Mouse (Mus musculus) heart, postnatal 14 days (tissue): ENCODE measurements at regions not wholly inside any gene's neighbourhood (a gene's known extent, or its start where the extent isn't known, plus 50 kb on each side); places are given as distances from the start of the nearest gene placed in this dataset.

Experiments
- DNase-seq, 2 experiments: peaks; one replicate each; pipeline ENCODE4 v3.0.0; 2021 to 2022
- intact Hi-C: fragments of 180-260 bp; cut with DNase I; formaldehyde crosslinking; loops from one replicate; pipeline ENCODE4 v1.15.1; 2025

DNA sequence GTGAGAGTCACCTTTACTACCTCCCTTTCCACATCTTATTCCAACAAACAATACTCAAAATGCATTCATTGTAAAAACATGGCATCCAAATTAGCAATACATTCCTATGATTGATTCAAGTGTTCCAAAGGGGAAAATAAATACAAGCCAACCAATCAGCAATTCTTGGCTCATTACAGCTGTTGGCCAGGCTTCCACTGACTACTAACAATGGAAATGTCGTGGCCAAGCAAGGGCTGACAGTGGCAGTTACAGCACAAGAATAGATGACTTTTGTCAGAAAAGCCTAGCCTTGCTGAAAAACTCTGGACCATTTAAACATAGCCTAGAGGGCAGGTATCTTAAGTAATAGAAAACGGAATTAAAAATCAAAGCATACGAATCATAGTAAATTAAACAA, 148.8 kb upstream of the Ift57 start:
- DNase-seq, result no peak
- intact Hi-C loops, result no loop called here

- no peak for DNase-seq
- intact Hi-C loops, result no loop called here
These were observed 129.0 kb upstream of the Ift57 start for GRCm38 (mm10) chr16:49570031-49570430.

DNA sequence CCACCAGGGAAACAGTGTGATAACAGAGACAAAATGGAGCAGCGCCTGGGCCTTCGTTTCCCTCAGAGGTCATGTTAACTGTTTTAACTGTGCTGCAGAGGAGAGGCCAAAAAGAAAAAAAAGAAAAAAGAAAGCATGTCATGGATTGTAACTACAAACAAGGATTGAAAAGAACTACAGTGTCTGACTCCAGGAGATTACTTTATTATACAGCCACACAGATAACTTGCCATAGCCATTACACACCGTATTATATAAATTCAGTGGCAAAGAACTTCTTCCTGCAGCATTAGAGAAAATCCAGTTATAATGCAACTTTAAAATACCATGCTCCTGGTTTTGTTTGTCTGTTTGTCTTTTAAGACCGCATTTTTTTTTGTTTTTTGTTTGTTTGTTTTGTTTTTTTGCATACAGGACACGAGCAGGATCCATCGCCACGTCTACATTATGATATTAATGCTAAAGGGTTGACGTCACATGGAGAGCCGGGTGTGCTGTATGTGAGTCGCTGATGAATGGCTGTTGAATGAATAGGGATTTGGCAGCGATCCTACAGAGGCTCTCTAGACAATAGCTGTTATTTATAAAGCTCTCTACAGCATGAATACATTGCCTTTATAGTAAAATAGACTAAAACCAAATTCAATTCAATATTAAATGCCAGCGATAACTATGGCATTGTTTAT, 126.4 kb upstream of the Ift57 start:
- DNase-seq, result no peak
- intact Hi-C loops, result no loop called here

- DNase-seq, result no peak
- intact Hi-C loops, result no loop called here
These were observed 125.9 kb upstream of the Ift57 start for GRCm38 (mm10) chr16:49573171-49573517.

- intact Hi-C loops, result no loop called here
- no peak for DNase-seq
These were observed 120.1 kb upstream of the Ift57 start for GRCm38 (mm10) chr16:49578976-49579375.

DNA sequence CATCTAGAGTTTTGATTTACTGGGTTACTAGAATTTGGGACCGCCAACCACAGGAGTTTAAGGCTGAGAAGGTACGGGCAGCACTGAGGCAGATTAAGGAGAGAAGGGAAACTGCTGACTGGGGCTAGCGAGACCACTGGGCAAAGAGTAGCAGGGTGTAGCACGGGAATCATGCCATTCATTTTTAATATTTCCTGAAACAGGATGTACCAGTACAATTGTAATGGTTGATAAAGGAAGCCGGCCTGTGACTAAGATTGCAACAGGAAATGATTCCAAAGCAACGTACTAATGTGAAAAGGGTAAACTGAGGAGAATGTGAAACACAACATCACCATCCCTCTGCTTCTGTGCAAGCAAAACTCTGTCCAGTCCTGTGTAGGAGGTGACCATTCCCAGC, 118.3 kb upstream of the Ift57 start:
- intact Hi-C loops, result no loop called here
- DNase-seq, result no peak

DNA sequence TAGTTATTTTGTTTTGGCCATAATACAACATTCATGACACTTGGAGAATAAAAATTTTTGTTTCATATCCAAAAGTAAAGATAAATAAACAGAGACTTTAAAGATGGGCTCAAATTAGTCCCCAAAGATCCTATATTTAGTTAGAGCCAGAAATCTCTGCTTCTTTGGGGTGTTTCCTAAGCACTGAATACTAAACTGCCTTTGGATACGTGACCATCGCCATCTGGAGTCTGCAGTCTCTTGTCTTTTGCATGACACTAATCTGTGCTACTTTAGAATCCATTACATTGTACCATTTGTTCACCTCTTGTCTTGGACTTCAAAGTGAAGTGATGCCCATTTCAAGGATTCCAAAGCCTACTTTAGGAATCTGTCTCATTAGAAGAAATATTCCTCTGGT, 92.5 kb upstream of the Ift57 start:
- intact Hi-C loops, result no loop called here
- no peak for DNase-seq

GRCm38 (mm10) chr16:49614801-49615200, 84.2 kb upstream of the Ift57 start:
- no peak for DNase-seq
- intact Hi-C loops, result no loop called here

GRCm38 (mm10) chr16:49615342-49616020, 83.6 kb upstream of the Ift57 start:
- intact Hi-C loops, result no loop called here
- DNase-seq, result peak in 1 of 2 experiments; percentile 4

DNA sequence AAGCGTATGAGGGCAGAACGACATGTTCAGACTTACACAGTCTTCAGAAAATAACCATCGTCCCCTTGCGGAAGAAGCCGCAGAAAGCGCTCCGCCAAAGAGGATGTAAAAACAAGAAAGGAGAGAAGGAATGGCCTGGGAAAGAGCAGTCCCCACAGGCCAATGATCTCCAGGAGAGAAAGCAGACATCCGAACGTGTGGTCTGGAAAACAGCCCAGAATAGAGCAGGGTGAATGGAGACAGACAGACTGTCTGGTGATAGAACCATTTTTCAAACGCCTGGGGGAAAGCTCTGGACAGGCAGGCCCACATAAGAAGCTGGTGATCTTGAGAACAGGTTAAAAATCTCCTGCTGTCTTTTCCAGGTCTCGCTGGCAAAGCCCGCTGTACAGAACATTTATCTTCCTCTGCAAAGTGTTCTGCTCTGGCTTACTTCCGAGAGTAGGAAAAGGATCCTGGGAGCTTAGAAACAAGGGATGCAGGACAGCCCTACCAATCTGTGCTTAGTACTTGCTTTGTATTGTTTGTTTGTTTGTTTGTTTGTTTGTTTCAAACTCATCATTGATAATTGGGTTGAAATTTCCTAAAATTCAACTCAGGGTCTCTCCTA, 82.7 kb upstream of the Ift57 start:
- intact Hi-C loops, result no loop called here
- peak; percentile 5 to 14 for DNase-seq

- intact Hi-C loops, result no loop called here
These were observed 65.5 kb upstream of the Ift57 start for GRCm38 (mm10) chr16:49633502-49633901.

DNA sequence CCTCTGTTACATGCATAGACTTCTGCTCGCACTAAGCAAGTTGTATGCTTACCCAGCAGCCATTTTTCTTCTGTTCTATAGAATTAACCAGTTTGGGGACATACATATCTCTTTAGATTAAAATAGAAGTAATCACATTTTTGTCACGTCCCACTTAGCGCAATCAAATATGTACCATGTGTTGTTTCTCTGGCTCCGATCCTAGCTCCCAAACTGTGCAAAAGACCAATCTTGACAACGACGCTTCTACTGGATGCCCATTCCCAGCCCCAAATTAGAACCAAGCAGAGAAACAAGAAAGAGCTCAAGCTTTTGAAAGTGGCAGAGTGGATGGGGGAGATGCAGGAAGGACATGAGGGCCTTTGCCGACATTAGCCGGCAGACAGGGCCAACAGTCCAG, 63.5 kb upstream of the Ift57 start:
- DNase-seq, result no peak
- intact Hi-C loops, result no loop called here

More at GRCm38 (mm10) chr16:49633502-49633901, 65.5 kb upstream of the Ift57 start:
- no peak for DNase-seq

DNA sequence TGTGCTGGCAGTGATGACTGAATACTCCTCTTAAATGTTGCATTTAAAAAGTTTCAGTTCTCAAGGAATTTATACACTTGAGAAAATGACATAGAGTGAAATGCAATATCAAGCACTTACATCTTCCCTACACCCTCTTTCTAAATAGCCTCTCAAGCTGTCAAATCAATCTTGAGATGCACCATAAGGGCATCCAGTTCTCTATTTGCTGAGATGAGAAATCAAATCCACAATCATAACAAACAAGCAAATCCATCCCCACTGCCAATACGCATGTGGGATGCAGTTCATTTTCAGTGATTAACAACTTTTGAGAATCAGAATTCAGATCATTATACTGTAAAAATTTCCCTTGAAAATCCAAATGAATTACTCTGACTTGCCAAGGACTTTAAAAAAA, 62.6 kb upstream of the Ift57 start:
- DNase-seq, result no peak
- intact Hi-C loops, result no loop called here

DNA sequence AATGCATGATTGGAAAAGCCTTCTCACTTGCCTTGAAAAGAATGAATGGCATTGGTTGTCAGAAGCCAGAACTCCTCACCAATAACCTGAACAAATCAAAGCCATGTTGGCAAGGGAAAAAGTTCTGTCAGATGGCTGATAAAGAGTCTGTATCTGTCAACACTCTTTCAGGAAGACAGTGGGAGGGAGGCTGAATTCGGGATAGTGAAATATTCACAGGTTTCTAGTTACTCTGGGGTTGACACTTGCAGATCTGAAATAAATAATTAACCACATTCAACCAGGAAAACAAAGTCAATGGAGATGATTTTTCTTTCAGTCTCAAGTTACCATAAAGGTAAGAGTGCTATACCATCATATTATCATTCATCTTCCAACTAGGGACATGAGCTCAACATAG, 56.3 kb upstream of the Ift57 start:
- DNase-seq, result no peak
- intact Hi-C loops, result no loop called here

GRCm38 (mm10) chr16:49644416-49644815, 54.6 kb upstream of the Ift57 start:
- no peak for DNase-seq
- intact Hi-C loops, result no loop called here

DNA sequence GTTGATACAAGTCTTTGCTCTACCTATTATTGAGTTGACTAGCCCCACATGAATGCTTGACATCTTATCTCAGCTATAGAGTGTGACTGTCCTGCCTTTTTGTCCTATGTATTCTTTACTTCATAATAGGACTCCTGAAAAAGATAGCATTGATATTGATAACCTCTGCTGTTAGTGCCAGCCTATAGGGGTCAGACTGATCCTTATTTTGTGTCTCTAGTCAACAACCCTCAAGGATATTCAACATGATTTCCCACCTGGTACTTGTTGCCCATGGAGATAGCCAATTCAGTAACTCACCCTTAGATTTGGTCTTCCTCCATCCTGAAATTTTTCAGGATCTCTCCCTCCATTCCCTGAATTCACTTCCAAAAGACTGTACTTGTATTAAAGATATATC, 52.6 kb upstream of the Ift57 start:
- no peak for DNase-seq
- intact Hi-C loops, result no loop called here
